Comparison of ENCODE assay signal across 7 mouse cellular contexts in genomic region chr19:53313684-53314443, GRCm38 (mm10). TPM values are rescaled to one million over a fixed set of nuclear protein-coding genes. Genes with fewer than 3 reads are reported as not detected.
DNase-seq lines count a peak whose midpoint lies in the region; ATAC-seq lines count a peak whose summit lies in the region.

No protein-coding gene starts in this region.

- H3K4me1 ChIP-seq in embryonic facial prominence, embryonic 11.5 days (ENCODE audit: control insufficient read depth, insufficient read depth, low read length): no peaks in the 10 kb centered on the region
- peaks cover 38% of the 10 kb centered on the region for H3K4me1 ChIP-seq in limb, embryonic 10.5 days
- peaks cover 42% of the 10 kb centered on the region for H3K4me1 ChIP-seq in midbrain, embryonic 13.5 days (replicated peaks)

- peak; percentile 99 for DNase-seq in adrenal gland, postnatal 14 days
- DNase-seq in embryonic facial prominence, embryonic 11.5 days (ENCODE audit: low spot score): peak; percentile 99
- DNase-seq in kidney, adult 11 months: peak; percentile 100
- peak; percentile 99 for DNase-seq in limb, embryonic 10.5 days (ENCODE audit: low spot score)
- DNase-seq in spleen, adult 12 weeks (ENCODE audit: low spot score): peak; percentile 97

- peak overlapping the region; percentile 95 for H3K4me2 ChIP-seq in embryonic facial prominence, embryonic 11.5 days (ENCODE audit: low read depth, low read length)
- H3K4me2 ChIP-seq in midbrain, embryonic 13.5 days (replicated peaks): peak overlapping the region; percentile 88

- H3K9ac ChIP-seq in embryonic facial prominence, embryonic 11.5 days (replicated peaks; ENCODE audit: low read length): peak overlapping the region; percentile 91
- peak overlapping the region; percentile 94 for H3K9ac ChIP-seq in midbrain, embryonic 13.5 days (replicated peaks)

- 0% methylated on average over 52 of the region's 52 CpGs for WGBS in embryonic facial prominence, embryonic 11.5 days
- under 1% methylated on average over 52 of the region's 52 CpGs for WGBS in limb, embryonic 10.5 days
- WGBS in midbrain, embryonic 13.5 days: under 1% methylated on average over 52 of the region's 52 CpGs

- no peaks in the 10 kb centered on the region for H3K27me3 ChIP-seq in embryonic facial prominence, embryonic 11.5 days (ENCODE audit: control insufficient read depth, insufficient read depth, low read length)
- H3K27me3 ChIP-seq in limb, embryonic 10.5 days (ENCODE audit: low read depth, poor library complexity, severe bottlenecking): no peaks in the 10 kb centered on the region
- no peaks in the 10 kb centered on the region for H3K27me3 ChIP-seq in midbrain, embryonic 13.5 days

- no peaks in the 10 kb centered on the region for H3K36me3 ChIP-seq in embryonic facial prominence, embryonic 11.5 days (replicated peaks; ENCODE audit: control insufficient read depth, insufficient read depth, low read depth, low read length)
- no peaks in the 10 kb centered on the region for H3K36me3 ChIP-seq in limb, embryonic 10.5 days
- no peaks in the 10 kb centered on the region for H3K36me3 ChIP-seq in midbrain, embryonic 13.5 days

- H3K4me3 ChIP-seq in embryonic facial prominence, embryonic 11.5 days (ENCODE audit: low read depth, low read length): peak overlapping the region; percentile 94
- peak overlapping the region; percentile 96 for H3K4me3 ChIP-seq in limb, embryonic 10.5 days
- H3K4me3 ChIP-seq in midbrain, embryonic 13.5 days (replicated peaks): peak overlapping the region; percentile 98

- no peaks in the 10 kb centered on the region for H3K9me3 ChIP-seq in embryonic facial prominence, embryonic 11.5 days (replicated peaks; ENCODE audit: control insufficient read depth, low read length)
- H3K9me3 ChIP-seq in limb, embryonic 10.5 days (replicated peaks): no peaks in the 10 kb centered on the region
- H3K9me3 ChIP-seq in midbrain, embryonic 13.5 days: no peaks in the 10 kb centered on the region

- peak overlapping the region; percentile 89 for H3K27ac ChIP-seq in embryonic facial prominence, embryonic 11.5 days (replicated peaks; ENCODE audit: low read depth, low read length)
- H3K27ac ChIP-seq in limb, embryonic 10.5 days: peak overlapping the region; percentile 96
- peak overlapping the region; percentile 89 for H3K27ac ChIP-seq in midbrain, embryonic 13.5 days

- ATAC-seq in embryonic facial prominence, embryonic 11.5 days (replicated peaks; ENCODE audit: insufficient number of reproducible peaks, low FRiP score, low TSS enrichment, low read depth): peak; percentile 79
- peak; percentile 57 for ATAC-seq in granulocyte monocyte progenitor cell, adult 5-6 weeks (replicated peaks; ENCODE audit: poor library complexity, severe bottlenecking)
- peak; percentile 71 for ATAC-seq in midbrain, embryonic 13.5 days

RNA-seq across cellular contexts. Expression of gene Mxi1, which starts 3.5 kb away (rescaled TPM):
- 27.3 and 31.0 TPM in 2 replicates for total RNA-seq in adrenal gland, postnatal 14 days (2021)
- 42.8 and 49.0 TPM in 2 replicates for polyA plus RNA-seq in embryonic facial prominence, embryonic 11.5 days (2014; fragmentation: Nextera tagmentation; extraction: Ambion mirVana)
- 19.6 and 28.2 TPM in 2 replicates for total RNA-seq in granulocyte monocyte progenitor cell, adult 5-6 weeks (2014; fragmentation: Nextera tagmentation)
- total RNA-seq in granulocyte monocyte progenitor cell, adult 5-6 weeks (2017): 50.7 and 54.9 TPM in 2 replicates
- 28.6 and 32.4 TPM in 2 replicates for polyA plus RNA-seq in limb, embryonic 10.5 days (2016; fragmentation: Nextera tagmentation; extraction: Ambion mirVana)
- 32.4 and 50.7 TPM in 2 replicates for polyA plus RNA-seq in midbrain, embryonic 13.5 days (2015; fragmentation: Nextera tagmentation; extraction: Ambion mirVana)

RNA-seq across cellular contexts. Expression of gene Gm10197, which starts 57.7 kb away (rescaled TPM):
- total RNA-seq in adrenal gland, postnatal 14 days (2021): not detected in 2 replicates
- polyA plus RNA-seq in embryonic facial prominence, embryonic 11.5 days (2014; fragmentation: Nextera tagmentation; extraction: Ambion mirVana): 2.4 TPM in 1 of 2 replicates, not detected in the other
- total RNA-seq in granulocyte monocyte progenitor cell, adult 5-6 weeks (2014; fragmentation: Nextera tagmentation): not detected in 2 replicates
- total RNA-seq in granulocyte monocyte progenitor cell, adult 5-6 weeks (2017): not detected in 2 replicates
- polyA plus RNA-seq in limb, embryonic 10.5 days (2016; fragmentation: Nextera tagmentation; extraction: Ambion mirVana): 6.6 TPM in 1 of 2 replicates, not detected in the other
- not detected in 2 replicates for polyA plus RNA-seq in midbrain, embryonic 13.5 days (2015; fragmentation: Nextera tagmentation; extraction: Ambion mirVana)

Comparison
In these comparisons a context has a peak if more than half of its experiments do, and no peak if none do; other contexts are left out.
1. Peak in every context shown above with its lines: DNase-seq, ATAC-seq, H3K4me3 ChIP-seq and H3K27ac ChIP-seq.